Mouse (Mus musculus) lung, embryonic 16.5 days (tissue): ENCODE measurements around the gene Hipk2. TPM values are rescaled to one million over a fixed set of nuclear protein-coding genes. Genes with fewer than 3 reads are reported as not detected.

Source experiments
- ATAC-seq: fragments of 200-750 bp; cut with Nextera tagmentation; 2 replicates; pipeline ENCODE4 v1.8.0; 2017; ENCODE audit warnings: low read depth, mild to moderate bottlenecking, moderate library complexity
- H3K27ac ChIP-seq: fragments of 300-500 bp; sonication (generic); 2 replicates; pipeline ENCODE4 v1.5.1; 2014; ENCODE audit warnings: mild to moderate bottlenecking, control low read depth, low read length
- H3K27me3 ChIP-seq: fragments of 300-500 bp; sonication (generic); 2 replicates; pipeline ENCODE4 v1.6.1; 2014; ENCODE audit warnings: low read depth, low read length, mixed read lengths; ENCODE audit not compliant: control insufficient read depth, insufficient read depth
- H3K36me3 ChIP-seq: fragments of 300-500 bp; sonication (generic); 2 replicates; pipeline ENCODE4 v1.6.1; 2014; ENCODE audit warnings: low read length; ENCODE audit not compliant: control insufficient read depth, insufficient read depth
- H3K4me1 ChIP-seq: fragments of 300-500 bp; sonication (generic); replicated peaks from 2 replicates; pipeline ENCODE4 v1.6.1; 2014; ENCODE audit warnings: low read length, mixed read lengths; ENCODE audit not compliant: control insufficient read depth, insufficient read depth
- H3K4me2 ChIP-seq: fragments of 300-500 bp; sonication (generic); 2 replicates; pipeline ENCODE4 v1.6.1; 2014; ENCODE audit warnings: low read depth, low read length, control low read depth
- H3K4me3 ChIP-seq: fragments of 300-500 bp; sonication (generic); 2 replicates; pipeline ENCODE4 v1.5.1; 2014; ENCODE audit warnings: mild to moderate bottlenecking, low read length, control low read depth
- H3K9ac ChIP-seq: fragments of 300-500 bp; sonication (generic); 2 replicates; pipeline ENCODE4 v1.6.1; 2014; ENCODE audit warnings: low read length, control low read depth
- H3K9me3 ChIP-seq: fragments of 300-500 bp; sonication (generic); 2 replicates; pipeline ENCODE4 v1.6.1; 2016; ENCODE audit warnings: low read length; ENCODE audit not compliant: control insufficient read depth
- WGBS: fragments of 180-500 bp; shearing (Covaris S2); extraction: QIAGEN DNeasy Blood & Tissue Kit; methylation state at CpG from one replicate; pipeline ENCODE4 v1.1.7; 2014; 5-methylcytosine and 5-hydroxymethylcytosine counted together
- polyA plus RNA-seq: library from polyadenylated mRNA; unstranded; fragments of >200 nt; fragmentation: Nextera tagmentation; extraction: Ambion mirVana; gene quantifications from 2 replicates; pipeline ENCODE4 v1.2.1, GENCODE M21; 2015

Hipk2 gene
- polyA plus RNA-seq, 1 experiment from 2014 or later: 19.8 TPM

- H3K4me3 ChIP-seq: no peak overlapping the region
- H3K9me3 ChIP-seq: no peaks in the 10 kb centered on the region
- no peaks in the 10 kb centered on the region for H3K27me3 ChIP-seq
- H3K9ac ChIP-seq: no peak overlapping the region
- 56% methylated on average over 4 of the region's 4 CpGs for WGBS
- H3K27ac ChIP-seq: no peak overlapping the region
- ATAC-seq: no peak
- H3K4me2 ChIP-seq: no peak overlapping the region
- no peaks in the 10 kb centered on the region for H3K36me3 ChIP-seq
- H3K4me1 ChIP-seq: peaks cover 12% of the 10 kb centered on the region
Observed at GRCm38 (mm10) chr6:38806963-38807445, 69.0 kb downstream of the Hipk2 start.

- Histone ChIP-seq H3K9me3 (no peaks in the 10 kb centered on the region), H3K27me3 (no peaks in the 10 kb centered on the region), H3K4me3 (no peak overlapping the region), H3K4me1 (peaks cover 12% of the 10 kb centered on the region), H3K9ac (no peak overlapping the region), H3K27ac (no peak overlapping the region), H3K4me2 (no peak overlapping the region), H3K36me3 (no peaks in the 10 kb centered on the region)
- WGBS: 54% methylated on average over 2 of the region's 2 CpGs
- ATAC-seq: no peak
Observed at GRCm38 (mm10) chr6:38805612-38806011, 70.4 kb downstream of the Hipk2 start.

- H3K27ac ChIP-seq: no peak overlapping the region
- ATAC-seq: no peak
- H3K27me3 ChIP-seq: no peaks in the 10 kb centered on the region
- 29% methylated on average over 1 of the region's 1 CpGs for WGBS
- no peak overlapping the region for H3K9ac ChIP-seq
- no peak overlapping the region for H3K4me2 ChIP-seq
- peaks cover 12% of the 10 kb centered on the region for H3K4me1 ChIP-seq
- no peaks in the 10 kb centered on the region for H3K9me3 ChIP-seq
- no peak overlapping the region for H3K4me3 ChIP-seq
- H3K36me3 ChIP-seq: no peaks in the 10 kb centered on the region
Observed at GRCm38 (mm10) chr6:38801252-38801651, 74.7 kb downstream of the Hipk2 start.

GRCm38 (mm10) chr6:38797548-38797947, 78.4 kb downstream of the Hipk2 start:
- no peaks in the 10 kb centered on the region for H3K27me3 ChIP-seq
- no peak overlapping the region for H3K4me3 ChIP-seq
- H3K9ac ChIP-seq: no peak overlapping the region
- no peaks in the 10 kb centered on the region for H3K9me3 ChIP-seq
- H3K36me3 ChIP-seq: no peaks in the 10 kb centered on the region
- no peak for ATAC-seq
- peak overlapping the region; percentile 5 for H3K27ac ChIP-seq
- 62% methylated on average over 3 of the region's 3 CpGs for WGBS
- peaks cover 10% of the 10 kb centered on the region for H3K4me1 ChIP-seq
- H3K4me2 ChIP-seq: no peak overlapping the region

- Histone ChIP-seq H3K9me3 (no peaks in the 10 kb centered on the region), H3K36me3 (no peaks in the 10 kb centered on the region), H3K4me1 (peaks cover 10% of the 10 kb centered on the region), H3K27ac (no peak overlapping the region; the same call in 1 of the 2 replicates), H3K9ac (no peak overlapping the region), H3K4me3 (no peak overlapping the region), H3K4me2 (no peak overlapping the region), H3K27me3 (no peaks in the 10 kb centered on the region)
- peak; percentile 87 for ATAC-seq
Observed at GRCm38 (mm10) chr6:38796993-38797392, 79.0 kb downstream of the Hipk2 start.

- Histone ChIP-seq H3K27ac (0 out of 2 replicates have a peak overlapping the region, but pooled peaks have one; percentile 2), H3K36me3 (no peaks in the 10 kb centered on the region), H3K4me1 (peaks cover 10% of the 10 kb centered on the region), H3K4me3 (no peak overlapping the region), H3K9ac (no peak overlapping the region), H3K27me3 (no peaks in the 10 kb centered on the region), H3K4me2 (no peak overlapping the region), H3K9me3 (no peaks in the 10 kb centered on the region)
- no peak for ATAC-seq
- WGBS: 87% methylated on average over 1 of the region's 1 CpGs
Observed at GRCm38 (mm10) chr6:38796388-38796787, 79.6 kb downstream of the Hipk2 start.

DNA sequence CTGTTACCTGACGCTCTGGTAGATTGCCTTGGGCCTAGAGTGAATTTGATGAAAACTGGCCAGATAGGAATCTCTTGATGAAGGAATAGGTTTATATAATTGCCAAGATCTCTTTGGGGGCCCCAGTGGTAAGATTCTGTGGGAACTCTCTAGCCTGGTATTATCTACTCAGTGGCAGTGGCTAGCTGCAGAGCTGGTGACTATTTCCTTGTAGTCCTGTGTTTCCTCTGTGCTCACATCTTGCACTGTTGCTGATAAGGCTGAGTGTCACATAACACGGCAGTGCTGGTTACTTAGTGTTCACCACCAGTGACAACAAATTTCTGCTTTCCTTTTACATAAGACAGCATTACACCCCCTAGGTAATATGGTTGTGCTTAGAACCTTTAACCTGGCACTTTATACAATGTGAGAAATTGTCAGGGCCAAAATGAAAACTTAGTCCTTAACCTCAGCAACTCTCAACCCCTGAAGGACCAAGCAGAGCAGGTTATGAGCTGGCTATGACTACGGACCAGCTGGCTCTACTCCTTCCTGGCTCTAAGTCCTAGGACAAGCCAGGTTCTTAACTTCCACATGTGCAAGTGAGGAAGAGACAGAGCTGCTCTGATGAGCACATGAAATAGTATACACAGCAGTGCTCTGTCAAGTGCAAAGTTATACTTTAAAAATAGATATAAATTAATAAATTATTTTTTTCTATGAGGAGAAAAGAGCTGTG, 80.7 kb downstream of the Hipk2 start:
- Histone ChIP-seq H3K9me3 (no peaks in the 10 kb centered on the region), H3K4me2 (no peak overlapping the region), H3K36me3 (no peaks in the 10 kb centered on the region), H3K27ac (no peak overlapping the region), H3K4me3 (no peak overlapping the region), H3K9ac (no peak overlapping the region), H3K27me3 (no peaks in the 10 kb centered on the region), H3K4me1 (peaks cover 10% of the 10 kb centered on the region)
- WGBS: 59% methylated on average over 3 of the region's 3 CpGs
- ATAC-seq: no peak

GRCm38 (mm10) chr6:38792966-38793365, 83.0 kb downstream of the Hipk2 start:
- WGBS: 87% methylated on average over 3 of the region's 3 CpGs
- H3K9ac ChIP-seq: no peak overlapping the region
- H3K27me3 ChIP-seq: no peaks in the 10 kb centered on the region
- no peak overlapping the region for H3K4me2 ChIP-seq
- no peak for ATAC-seq
- peaks cover 12% of the 10 kb centered on the region for H3K4me1 ChIP-seq
- no peaks in the 10 kb centered on the region for H3K36me3 ChIP-seq
- H3K4me3 ChIP-seq: no peak overlapping the region
- H3K27ac ChIP-seq: no peak overlapping the region
- H3K9me3 ChIP-seq: no peaks in the 10 kb centered on the region

DNA sequence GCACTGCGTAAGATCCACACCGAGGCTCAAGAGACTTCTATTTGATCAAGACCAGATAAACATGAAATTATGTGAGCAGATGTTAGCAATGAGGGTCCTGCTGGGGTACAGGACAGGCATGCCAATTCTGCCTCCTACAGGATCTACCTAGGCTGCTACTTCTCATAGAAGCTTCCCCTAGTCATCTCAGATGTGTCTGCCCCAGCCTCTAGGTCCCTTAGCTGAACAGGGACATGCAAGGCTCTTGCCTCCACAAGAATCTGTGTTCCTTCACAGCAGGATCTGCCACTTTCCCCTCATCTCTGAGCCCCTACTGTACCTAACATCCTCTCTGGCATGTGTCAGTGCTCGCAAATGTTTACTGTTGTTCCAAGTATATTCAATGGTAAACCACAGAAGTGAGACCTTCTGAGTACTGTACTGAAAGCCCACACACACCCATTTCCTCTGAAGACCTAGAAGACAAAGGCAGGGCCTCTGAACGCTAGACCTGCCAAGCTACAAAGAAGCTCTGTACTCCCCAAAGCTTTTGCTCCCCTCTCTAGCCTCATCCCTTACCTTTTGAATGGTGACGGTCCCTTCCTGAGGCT, 86.6 kb downstream of the Hipk2 start:
- Histone ChIP-seq H3K27ac (no peak overlapping the region), H3K4me3 (no peak overlapping the region), H3K36me3 (no peaks in the 10 kb centered on the region), H3K4me2 (no peak overlapping the region), H3K9ac (no peak overlapping the region), H3K9me3 (no peaks in the 10 kb centered on the region), H3K4me1 (peaks cover 16% of the 10 kb centered on the region), H3K27me3 (no peaks in the 10 kb centered on the region)
- no peak for ATAC-seq
- 68% methylated on average over 5 of the region's 5 CpGs for WGBS
